In the genomic region with DNA sequence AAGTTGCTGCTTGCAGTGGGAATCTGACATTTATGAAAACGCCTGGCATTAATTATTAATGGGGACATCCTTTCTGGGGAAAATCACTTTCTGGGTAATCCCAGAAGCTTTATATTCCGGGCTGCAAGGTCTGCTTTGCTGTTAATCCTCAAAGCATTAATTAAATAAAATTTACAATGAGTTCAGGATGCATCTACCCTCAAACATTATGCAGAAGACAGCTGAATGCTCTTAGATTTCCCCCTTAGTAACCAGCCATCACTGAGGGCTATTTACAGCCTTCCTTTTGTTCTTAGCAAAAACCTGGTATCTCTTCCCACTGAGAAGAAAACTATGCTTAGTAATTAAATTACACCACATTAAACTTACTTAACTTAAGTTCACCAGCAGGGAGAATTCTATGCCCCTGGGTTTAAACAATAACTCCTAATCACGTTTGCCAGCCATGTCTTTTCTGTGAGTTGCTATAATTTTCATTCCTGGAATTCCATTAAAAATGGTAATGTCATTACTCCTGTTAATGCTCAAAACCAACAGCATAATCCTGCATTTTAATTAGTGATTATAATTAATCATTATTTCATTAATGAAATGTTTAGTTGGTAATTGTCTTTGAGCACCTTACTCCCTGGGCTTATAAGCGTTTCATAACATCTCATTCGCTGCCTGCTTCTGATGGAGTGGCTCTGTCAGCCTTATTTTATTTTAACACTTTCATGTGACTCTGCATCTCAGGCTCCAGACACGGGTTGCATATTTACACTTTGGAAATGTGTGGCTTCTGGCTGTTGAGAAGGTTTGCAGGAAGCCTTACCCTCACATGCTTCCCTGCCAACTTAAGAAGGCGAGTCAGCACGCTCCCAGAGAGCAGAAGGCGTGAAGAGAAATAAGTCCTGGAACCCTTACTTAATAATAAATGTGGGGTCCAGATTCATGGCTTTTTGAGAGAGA, we compare ENCODE assay signal across 16 mouse cellular contexts.
DNase-seq lines count a peak whose midpoint lies in the region; ATAC-seq and TF ChIP-seq lines count a peak whose summit lies in the region.
"Had no signal": no experiment of that assay in that cellular context is flagged by ENCODE, and none has a peak within 500 bp of the region (broad histone marks: within the 10 kb centered on the region; RNA-seq: fewer than 3 reads in every experiment).

No protein-coding gene starts in this region.

- ATAC-seq in kidney, embryonic 14.5 days (ENCODE audit: low FRiP score, low TSS enrichment): no peak
- ATAC-seq in Patski: peak; percentile 62
- ATAC-seq in forebrain, postnatal 0 days: no peak; the same call in 1 of the 2 replicates
- no peak; the same call in 1 of the 2 replicates for ATAC-seq in midbrain, embryonic 16.5 days
- ATAC-seq in CD4-positive, CD25-positive, alpha-beta regulatory T cell, adult 4 months: no peak

- H3K4me2 ChIP-seq in kidney, embryonic 14.5 days (replicated peaks; ENCODE audit: low read depth, low read length): no peak overlapping the region
- H3K4me2 ChIP-seq in forebrain, postnatal 0 days (ENCODE audit: low read depth): no peak overlapping the region
- H3K4me2 ChIP-seq in midbrain, embryonic 16.5 days (ENCODE audit: low read length): no peak overlapping the region
- H3K4me2 ChIP-seq: limb, embryonic 13.5 days had no signal

- POLR2A ChIA-PET in Patski (lab: Charles Lee): interaction anchor here (0.7 kb wide), 1 partner anchor 1348 kb away, joined by 5 read pairs; no protein-coding TSS in a partner anchor

- TF ChIP-seq CTCF in Patski (IDR thresholded peaks at IDR 0.05): no peak
- TF ChIP-seq CTCF in forebrain, postnatal 0 days (IDR thresholded peaks at IDR 0.05; ENCODE audit: low read depth): no peak

- H3K27me3 ChIP-seq in kidney, embryonic 14.5 days (ENCODE audit: control insufficient read depth, insufficient read depth, low read length): no peaks in the 10 kb centered on the region
- no peaks in the 10 kb centered on the region for H3K27me3 ChIP-seq in Patski
- H3K27me3 ChIP-seq in forebrain, postnatal 0 days (ENCODE audit: insufficient read depth, low read length): no peaks in the 10 kb centered on the region
- no peaks in the 10 kb centered on the region for H3K27me3 ChIP-seq in midbrain, embryonic 16.5 days (ENCODE audit: control insufficient read depth, insufficient read depth, low read depth, low read length)
- H3K27me3 ChIP-seq: limb, embryonic 13.5 days had no signal

- WGBS in kidney, embryonic 14.5 days: 53% methylated on average over 9 of the region's 9 CpGs
- WGBS in forebrain, postnatal 0 days: 12% methylated on average over 9 of the region's 9 CpGs
- 25% methylated on average over 9 of the region's 9 CpGs for WGBS in midbrain, embryonic 16.5 days

- H3K9me3 ChIP-seq in kidney, embryonic 14.5 days (ENCODE audit: control insufficient read depth, low read length): no peaks in the 10 kb centered on the region
- H3K9me3 ChIP-seq in forebrain, postnatal 0 days (ENCODE audit: low read length): no peaks in the 10 kb centered on the region
- H3K9me3 ChIP-seq in midbrain, embryonic 16.5 days (replicated peaks; ENCODE audit: control insufficient read depth, low read length, poor library complexity, severe bottlenecking): no peaks in the 10 kb centered on the region
- H3K9me3 ChIP-seq: limb, embryonic 13.5 days had no signal

- CTCF ChIA-PET in Patski (lab: Charles Lee): interaction anchor here (0.8 to 1.3 kb wide), 2 partner anchors 17 to 19 kb away, joined by 3 read pairs; no protein-coding TSS in a partner anchor

- no peaks in the 10 kb centered on the region for H3K4me1 ChIP-seq in kidney, embryonic 14.5 days (ENCODE audit: control insufficient read depth, insufficient read depth, low read length)
- peaks cover 10% of the 10 kb centered on the region; the same call in 1 of the 2 replicates for H3K4me1 ChIP-seq in forebrain, postnatal 0 days (ENCODE audit: insufficient read depth)
- peaks cover 29% of the 10 kb centered on the region for H3K4me1 ChIP-seq in midbrain, embryonic 16.5 days (ENCODE audit: control insufficient read depth, insufficient read depth, low read length)

- in situ Hi-C loops in Patski (cut with MboI; ENCODE audit: low pct_unique_long_range_greater_than_20kb): no loop called here

- H3K36me3 ChIP-seq in kidney, embryonic 14.5 days (ENCODE audit: control insufficient read depth, insufficient read depth, low read length): no peaks in the 10 kb centered on the region
- H3K36me3 ChIP-seq in forebrain, postnatal 0 days (ENCODE audit: insufficient read depth): no peaks in the 10 kb centered on the region
- H3K36me3 ChIP-seq in midbrain, embryonic 16.5 days (ENCODE audit: control insufficient read depth, insufficient read depth, low read length): no peaks in the 10 kb centered on the region
- H3K36me3 ChIP-seq: limb, embryonic 13.5 days had no signal

- no peak overlapping the region for H3K4me3 ChIP-seq in kidney, embryonic 14.5 days (ENCODE audit: low read length)
- no peak overlapping the region for H3K4me3 ChIP-seq in forebrain, postnatal 0 days (ENCODE audit: low read depth, low read length)
- H3K4me3 ChIP-seq in midbrain, embryonic 16.5 days (ENCODE audit: low read depth, low read length): no peak overlapping the region
- H3K4me3 ChIP-seq: limb, embryonic 13.5 days; myocyte had no signal

- intact Hi-C loops in gastrocnemius, postnatal 36 days (cut with DNase I): no loop called here

- no peak overlapping the region for H3K9ac ChIP-seq in kidney, embryonic 14.5 days (ENCODE audit: low read depth, low read length)
- H3K9ac ChIP-seq in forebrain, postnatal 0 days: no peak overlapping the region
- H3K9ac ChIP-seq in midbrain, embryonic 16.5 days (ENCODE audit: low read depth, low read length): no peak overlapping the region
- H3K9ac ChIP-seq: limb, embryonic 13.5 days had no signal

- no peak overlapping the region for H3K27ac ChIP-seq in kidney, embryonic 14.5 days (ENCODE audit: low read depth, low read length)
- no peak overlapping the region for H3K27ac ChIP-seq in forebrain, postnatal 0 days (ENCODE audit: low read depth, low read length)
- H3K27ac ChIP-seq in midbrain, embryonic 16.5 days (ENCODE audit: low read length): 0 out of 2 replicates have a peak overlapping the region, but pooled peaks have one; percentile 7
- H3K27ac ChIP-seq: limb, embryonic 13.5 days; stomach, postnatal 0 days had no signal

- DNase-seq in kidney, adult 11 months: peak; percentile 40
- peak; percentile 22 for DNase-seq in Patski (ENCODE audit: low read depth, low spot score)
- peak; percentile 20 for DNase-seq in forebrain, postnatal 0 days
- DNase-seq in gastrocnemius, postnatal 36 days: no peak
- no peak for DNase-seq in frontal cortex, postnatal 25 days (ENCODE audit: low spot score in 2 of 2)
- DNase-seq: adrenal gland, adult 2 months; cerebellum, postnatal 14 days; heart, adult 18-20 months; lung, adult 2 months; thymus, postnatal 4 days had no signal

Comparison
In these comparisons a context has a peak if more than half of its experiments do, and no peak if none do; other contexts are left out.
1. DNase-seq: peak in kidney, adult 11 months (single experiment), Patski (single experiment) and forebrain, postnatal 0 days (single experiment); none in gastrocnemius, postnatal 36 days (0 of 2) and frontal cortex, postnatal 25 days (0 of 2).